Mouse (Mus musculus): ENCODE results near the gene Tnfrsf4. TPM values are rescaled to one million over a fixed set of nuclear protein-coding genes. Genes with fewer than 3 reads are reported as not detected.

Gene Tnfrsf4
- polyA plus RNA-seq, 1 experiment from 2014 or later: 0.60 TPM

DNA sequence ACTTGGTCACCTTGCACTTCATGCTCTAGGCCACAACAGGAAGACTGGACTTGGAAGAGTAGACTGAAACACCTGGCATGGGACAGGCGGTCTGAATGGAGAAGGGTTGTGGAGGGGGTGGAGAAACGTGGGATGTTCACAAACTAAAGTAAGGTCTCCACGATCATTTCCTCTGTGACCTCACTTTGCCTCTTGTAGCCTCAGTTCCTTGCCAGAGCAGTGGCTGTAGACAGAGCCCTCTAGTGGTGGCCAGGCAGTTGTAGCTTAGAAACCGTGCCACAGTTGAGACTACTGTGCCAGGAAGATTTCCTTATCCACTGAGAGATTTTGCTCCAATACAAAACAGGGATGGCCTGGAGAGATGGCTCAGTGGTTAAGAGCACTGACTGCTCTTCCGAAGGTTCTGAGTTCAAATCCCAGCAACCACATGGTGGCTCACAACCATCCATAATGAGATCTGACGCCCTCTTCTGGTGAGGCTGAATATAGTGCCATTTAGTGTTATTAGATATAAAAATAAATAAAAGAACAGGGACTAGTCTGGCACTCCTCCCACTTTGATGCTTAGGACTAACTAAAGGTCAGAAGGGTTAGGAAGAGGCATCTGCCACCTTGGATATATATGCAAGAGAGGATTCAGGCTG is 20.0 kb downstream of the Tnfrsf4 start:
- Histone ChIP-seq H3K4me2 (ENCODE audit: low read length) (no peak overlapping the region), H3K9me3 (replicated peaks; ENCODE audit: control insufficient read depth, low read length) (no peaks in the 10 kb centered on the region), H3K27ac (ENCODE audit: low read depth, low read length) (no peak overlapping the region), H3K36me3 (ENCODE audit: control insufficient read depth, insufficient read depth, low read length) (no peaks in the 10 kb centered on the region), H3K4me3 (ENCODE audit: low read depth, low read length) (no peak overlapping the region), H3K9ac (ENCODE audit: low read length) (no peak overlapping the region), H3K4me1 (ENCODE audit: control insufficient read depth, insufficient read depth, low read length) (peaks cover 8% of the 10 kb centered on the region), H3K27me3 (replicated peaks; ENCODE audit: control insufficient read depth, insufficient read depth, low read length) (peaks cover 22% of the 10 kb centered on the region)
- ATAC-seq: no peak
- 53% methylated on average over 6 of the region's 6 CpGs for WGBS
- DNase-seq (ENCODE audit: low spot score): peak; percentile 51

GRCm38 (mm10) chr4:156034301-156034700 is 20.7 kb downstream of the Tnfrsf4 start:
- H3K4me2 ChIP-seq (ENCODE audit: low read length): no peak overlapping the region
- H3K4me1 ChIP-seq (ENCODE audit: control insufficient read depth, insufficient read depth, low read length): peaks cover 8% of the 10 kb centered on the region
- H3K9me3 ChIP-seq (replicated peaks; ENCODE audit: control insufficient read depth, low read length): no peaks in the 10 kb centered on the region
- WGBS: 54% methylated on average over 4 of the region's 4 CpGs
- H3K27me3 ChIP-seq (replicated peaks; ENCODE audit: control insufficient read depth, insufficient read depth, low read length): peaks cover 22% of the 10 kb centered on the region
- 0 out of 2 replicates have a peak overlapping the region, but pooled peaks have one; percentile 15 for H3K4me3 ChIP-seq (ENCODE audit: low read depth, low read length)
- no peak for ATAC-seq
- no peak overlapping the region for H3K9ac ChIP-seq (ENCODE audit: low read length)
- H3K36me3 ChIP-seq (ENCODE audit: control insufficient read depth, insufficient read depth, low read length): no peaks in the 10 kb centered on the region
- H3K27ac ChIP-seq (ENCODE audit: low read depth, low read length): no peak overlapping the region
- DNase-seq (ENCODE audit: low spot score): no peak

DNA sequence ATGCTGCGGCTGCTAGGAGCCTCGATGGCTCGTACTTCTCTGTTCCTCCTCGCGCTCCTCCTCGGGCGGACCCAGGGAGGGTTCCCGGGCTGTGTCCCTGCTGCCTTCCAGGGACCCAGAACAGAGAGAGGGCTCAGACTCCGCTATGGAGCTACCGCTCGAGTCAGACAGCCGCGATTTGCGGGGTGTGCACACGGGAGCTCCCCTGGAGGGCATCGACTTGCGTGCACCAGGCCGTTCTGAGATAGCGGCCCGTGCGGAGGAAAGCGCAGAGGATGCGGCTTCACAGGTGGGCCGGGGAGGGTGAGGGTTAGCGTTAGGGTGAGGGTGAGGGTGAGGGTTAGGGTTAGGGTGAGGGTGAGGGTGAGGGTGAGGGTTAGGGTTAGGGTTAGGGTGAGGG is 21.3 kb downstream of the Tnfrsf4 start:
- H3K9ac ChIP-seq (ENCODE audit: low read length): peak overlapping the region; percentile 35; the same call in 1 of the 2 replicates
- ATAC-seq: no peak
- no peak for DNase-seq (ENCODE audit: low spot score)
- 3% methylated on average over 25 of the region's 25 CpGs for WGBS
- no peaks in the 10 kb centered on the region for H3K36me3 ChIP-seq (ENCODE audit: control insufficient read depth, insufficient read depth, low read length)
- no peaks in the 10 kb centered on the region for H3K9me3 ChIP-seq (replicated peaks; ENCODE audit: control insufficient read depth, low read length)
- H3K4me1 ChIP-seq (ENCODE audit: control insufficient read depth, insufficient read depth, low read length): peaks cover 8% of the 10 kb centered on the region
- no peak overlapping the region for H3K27ac ChIP-seq (ENCODE audit: low read depth, low read length)
- peak overlapping the region; percentile 15; the same call in 1 of the 2 replicates for H3K4me3 ChIP-seq (ENCODE audit: low read depth, low read length)
- peaks cover 22% of the 10 kb centered on the region for H3K27me3 ChIP-seq (replicated peaks; ENCODE audit: control insufficient read depth, insufficient read depth, low read length)
- peak overlapping the region; percentile 43 for H3K4me2 ChIP-seq (ENCODE audit: low read length)

DNA sequence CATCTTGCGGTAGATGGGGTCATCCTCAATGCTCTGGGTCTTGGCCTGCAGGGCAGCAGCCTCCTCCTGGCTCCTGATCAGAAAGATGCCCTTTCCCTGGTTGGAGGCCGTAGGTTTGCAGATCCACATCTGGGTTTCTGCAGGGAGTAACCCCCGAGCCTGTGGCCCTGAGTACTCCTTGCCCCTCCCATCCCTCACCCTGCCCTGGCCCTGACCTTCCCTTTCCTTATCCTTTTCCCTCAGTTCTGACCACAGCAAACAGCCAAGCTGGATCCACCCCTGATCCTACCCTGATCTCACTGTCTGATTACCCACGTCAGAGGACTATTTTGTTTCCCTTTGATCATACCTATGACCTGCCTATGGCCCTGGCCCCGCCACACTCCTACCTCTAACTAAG is 31.1 kb downstream of the Tnfrsf4 start:
- DNase-seq (ENCODE audit: low spot score) (no peak), ATAC-seq (no peak)
- Histone ChIP-seq H3K4me3 (ENCODE audit: low read depth, low read length) (no peak overlapping the region), H3K27me3 (replicated peaks; ENCODE audit: control insufficient read depth, insufficient read depth, low read length) (no peaks in the 10 kb centered on the region), H3K4me2 (ENCODE audit: low read length) (no peak overlapping the region), H3K9ac (ENCODE audit: low read length) (no peak overlapping the region), H3K9me3 (replicated peaks; ENCODE audit: control insufficient read depth, low read length) (no peaks in the 10 kb centered on the region), H3K36me3 (ENCODE audit: control insufficient read depth, insufficient read depth, low read length) (no peaks in the 10 kb centered on the region), H3K27ac (ENCODE audit: low read depth, low read length) (no peak overlapping the region), H3K4me1 (ENCODE audit: control insufficient read depth, insufficient read depth, low read length) (no peaks in the 10 kb centered on the region)
- 83% methylated on average over 5 of the region's 5 CpGs for WGBS

- Histone ChIP-seq H3K27me3 (replicated peaks; ENCODE audit: control insufficient read depth, insufficient read depth, low read length) (no peaks in the 10 kb centered on the region), H3K27ac (ENCODE audit: low read depth, low read length) (no peak overlapping the region), H3K4me3 (ENCODE audit: low read depth, low read length) (no peak overlapping the region), H3K36me3 (ENCODE audit: control insufficient read depth, insufficient read depth, low read length) (no peaks in the 10 kb centered on the region), H3K4me1 (ENCODE audit: control insufficient read depth, insufficient read depth, low read length) (no peaks in the 10 kb centered on the region), H3K9me3 (replicated peaks; ENCODE audit: control insufficient read depth, low read length) (no peaks in the 10 kb centered on the region), H3K4me2 (ENCODE audit: low read length) (no peak overlapping the region), H3K9ac (ENCODE audit: low read length) (no peak overlapping the region)
- DNase-seq (ENCODE audit: low spot score) (no peak), ATAC-seq (no peak)
- WGBS: 87% methylated on average over 3 of the region's 3 CpGs
Measured at GRCm38 (mm10) chr4:156049779-156050178, 36.1 kb downstream of the Tnfrsf4 start.

DNA sequence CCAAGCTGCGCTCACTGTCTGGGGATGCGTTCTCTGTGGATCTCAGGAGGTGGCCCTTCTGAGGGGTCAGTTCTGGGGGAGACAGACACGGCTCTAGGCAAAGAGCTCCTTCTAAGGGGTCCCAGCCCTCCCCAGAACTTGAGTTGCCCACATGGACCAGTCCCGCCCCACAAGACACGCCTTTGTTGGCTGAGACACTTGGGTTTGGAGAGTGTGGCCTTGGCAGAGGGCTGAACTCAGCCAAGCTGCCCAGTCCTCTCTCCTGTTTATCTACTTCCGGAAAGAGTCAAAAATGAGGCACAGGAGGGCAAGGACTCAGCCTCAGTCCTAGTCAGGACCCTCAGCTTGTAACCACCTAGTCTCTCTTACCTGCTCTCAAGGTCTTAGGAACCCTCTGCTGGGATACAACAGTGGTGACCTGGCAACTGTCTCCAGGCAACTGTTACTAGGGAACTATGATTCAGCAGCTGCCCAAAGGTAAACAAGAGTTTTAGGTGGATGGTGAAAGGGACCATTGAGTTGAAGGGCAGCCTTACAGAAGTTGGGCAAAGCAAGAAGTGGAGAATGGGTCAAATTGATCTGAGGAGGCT is 36.8 kb downstream of the Tnfrsf4 start:
- DNase-seq (ENCODE audit: low spot score) (no peak), ATAC-seq (no peak)
- Histone ChIP-seq H3K27ac (ENCODE audit: low read depth, low read length) (no peak overlapping the region), H3K9me3 (replicated peaks; ENCODE audit: control insufficient read depth, low read length) (no peaks in the 10 kb centered on the region), H3K4me3 (ENCODE audit: low read depth, low read length) (no peak overlapping the region), H3K4me1 (ENCODE audit: control insufficient read depth, insufficient read depth, low read length) (no peaks in the 10 kb centered on the region), H3K4me2 (ENCODE audit: low read length) (no peak overlapping the region), H3K36me3 (ENCODE audit: control insufficient read depth, insufficient read depth, low read length) (no peaks in the 10 kb centered on the region), H3K27me3 (replicated peaks; ENCODE audit: control insufficient read depth, insufficient read depth, low read length) (no peaks in the 10 kb centered on the region), H3K9ac (ENCODE audit: low read length) (no peak overlapping the region)
- WGBS: 78% methylated on average over 6 of the region's 6 CpGs

DNA sequence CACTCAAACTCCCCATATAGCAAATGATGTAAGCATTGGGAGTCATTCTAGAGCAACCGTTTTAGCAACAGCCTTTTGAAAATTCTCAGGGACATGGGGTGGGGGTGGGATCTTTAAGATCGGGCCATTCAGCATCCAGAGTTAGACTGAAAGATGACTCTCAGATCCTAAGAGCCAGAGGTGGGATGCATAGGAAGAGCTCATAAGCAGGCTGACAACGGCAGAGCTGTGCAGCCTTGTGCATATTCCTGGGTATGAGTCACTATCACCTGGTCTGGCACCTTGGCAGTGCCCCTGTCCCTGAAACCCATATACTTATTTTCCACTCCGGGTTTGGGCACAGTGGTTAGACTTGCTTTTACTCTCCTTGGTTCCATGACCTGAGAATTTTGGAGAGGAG is 39.5 kb downstream of the Tnfrsf4 start:
- no peaks in the 10 kb centered on the region for H3K27me3 ChIP-seq (replicated peaks; ENCODE audit: control insufficient read depth, insufficient read depth, low read length)
- no peak overlapping the region for H3K4me3 ChIP-seq (ENCODE audit: low read depth, low read length)
- ATAC-seq (no peak), DNase-seq (ENCODE audit: low spot score) (no peak)
- H3K4me2 ChIP-seq (ENCODE audit: low read length): no peak overlapping the region
- no peak overlapping the region for H3K9ac ChIP-seq (ENCODE audit: low read length)
- no peaks in the 10 kb centered on the region for H3K9me3 ChIP-seq (replicated peaks; ENCODE audit: control insufficient read depth, low read length)
- H3K4me1 ChIP-seq (ENCODE audit: control insufficient read depth, insufficient read depth, low read length): no peaks in the 10 kb centered on the region
- no peaks in the 10 kb centered on the region for H3K36me3 ChIP-seq (ENCODE audit: control insufficient read depth, insufficient read depth, low read length)
- 90% methylated on average over 4 of the region's 4 CpGs for WGBS
- H3K27ac ChIP-seq (ENCODE audit: low read depth, low read length): no peak overlapping the region

DNA sequence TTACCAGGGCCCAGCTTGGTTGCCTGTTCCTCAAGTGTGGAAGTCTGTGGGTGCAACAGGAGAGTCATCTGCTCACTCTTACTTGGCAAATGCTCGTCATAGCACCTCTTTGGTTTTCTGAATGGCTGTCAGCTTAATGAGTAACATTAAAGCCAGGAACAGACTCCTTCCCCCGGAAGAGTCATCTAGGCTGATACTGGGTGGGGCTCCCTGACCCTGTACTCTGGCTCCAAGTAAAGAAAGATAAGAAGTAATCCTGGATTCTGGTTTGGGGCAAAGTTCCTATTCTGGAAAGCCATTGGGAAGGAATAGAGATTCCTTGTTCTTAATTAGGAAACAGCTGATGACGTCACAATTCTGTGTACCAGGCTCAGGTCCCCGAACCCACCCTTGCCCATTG is 40.5 kb downstream of the Tnfrsf4 start:
- Histone ChIP-seq H3K4me1 (ENCODE audit: control insufficient read depth, insufficient read depth, low read length) (no peaks in the 10 kb centered on the region), H3K27ac (ENCODE audit: low read depth, low read length) (no peak overlapping the region), H3K9ac (ENCODE audit: low read length) (no peak overlapping the region), H3K36me3 (ENCODE audit: control insufficient read depth, insufficient read depth, low read length) (no peaks in the 10 kb centered on the region), H3K4me3 (ENCODE audit: low read depth, low read length) (no peak overlapping the region), H3K27me3 (replicated peaks; ENCODE audit: control insufficient read depth, insufficient read depth, low read length) (no peaks in the 10 kb centered on the region), H3K9me3 (replicated peaks; ENCODE audit: control insufficient read depth, low read length) (no peaks in the 10 kb centered on the region), H3K4me2 (ENCODE audit: low read length) (no peak overlapping the region)
- no peak for DNase-seq (ENCODE audit: low spot score)
- ATAC-seq: no peak
- WGBS: 81% methylated on average over 4 of the region's 4 CpGs

DNA sequence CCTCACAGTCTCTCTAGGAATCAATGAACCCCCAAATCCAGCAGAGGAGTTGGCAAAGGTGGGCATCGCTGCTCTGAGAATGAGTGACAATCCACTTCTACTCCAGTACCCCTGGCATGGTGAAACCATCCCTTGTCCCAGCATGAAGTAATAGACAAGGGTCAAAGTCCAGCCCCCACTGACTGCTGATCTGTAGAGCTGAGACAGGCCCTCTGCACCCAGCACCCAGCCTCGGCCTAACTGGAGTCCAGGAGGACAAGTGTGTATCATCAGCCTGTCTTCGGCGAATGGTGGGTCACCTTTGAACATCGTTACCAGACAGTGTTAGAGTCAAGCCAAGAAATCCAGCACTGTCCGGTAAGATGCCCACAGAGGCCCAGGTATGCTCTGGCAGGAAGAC is 41.0 kb downstream of the Tnfrsf4 start:
- Histone ChIP-seq H3K4me2 (ENCODE audit: low read length) (no peak overlapping the region), H3K9me3 (replicated peaks; ENCODE audit: control insufficient read depth, low read length) (no peaks in the 10 kb centered on the region), H3K4me1 (ENCODE audit: control insufficient read depth, insufficient read depth, low read length) (no peaks in the 10 kb centered on the region), H3K27ac (ENCODE audit: low read depth, low read length) (no peak overlapping the region), H3K27me3 (replicated peaks; ENCODE audit: control insufficient read depth, insufficient read depth, low read length) (no peaks in the 10 kb centered on the region), H3K36me3 (ENCODE audit: control insufficient read depth, insufficient read depth, low read length) (no peaks in the 10 kb centered on the region), H3K9ac (ENCODE audit: low read length) (no peak overlapping the region), H3K4me3 (ENCODE audit: low read depth, low read length) (no peak overlapping the region)
- WGBS: 95% methylated on average over 6 of the region's 6 CpGs
- DNase-seq (ENCODE audit: low spot score) (no peak), ATAC-seq (no peak)
